ENCODE assay signal across 8 mouse cellular contexts in genomic region chr7:116039538-116040466, GRCm38 (mm10). TPM values are rescaled to one million over a fixed set of nuclear protein-coding genes. Genes with fewer than 3 reads are reported as not detected.
DNase-seq lines count a peak whose midpoint lies in the region; ATAC-seq and TF ChIP-seq lines count a peak whose summit lies in the region.

No protein-coding gene starts in this region.

- peak in 1 of 2 experiments; percentile 81; a peak in 2 of 4 replicates for TF ChIP-seq CTCF in CH12.LX (conservative IDR thresholded peaks at IDR 0.05 in 1 of 2, IDR thresholded peaks at IDR 0.05 in 1 of 2; ENCODE audit: low read depth in 2 of 2, low read length in 2 of 2)
- peak; percentile 92 for TF ChIP-seq CTCF in heart, postnatal 0 days (IDR thresholded peaks at IDR 0.05; ENCODE audit: low read depth)

- H3K79me2 ChIP-seq in CH12.LX (replicated peaks; ENCODE audit: control insufficient read depth, extremely low read depth, insufficient read depth, poor library complexity, severe bottlenecking), result no peaks in the 10 kb centered on the region

- TF ChIP-seq RAD21 in CH12.LX (IDR thresholded peaks at IDR 0.05; ENCODE audit: low read depth, low read length), result peak; percentile 87

- TF ChIP-seq POLR2A in CH12.LX (IDR thresholded peaks at IDR 0.05; ENCODE audit: low read depth, low read length), result no peak

- H3K9me3 ChIP-seq in CH12.LX (replicated peaks; ENCODE audit: low read length), result no peaks in the 10 kb centered on the region
- no peaks in the 10 kb centered on the region for H3K9me3 ChIP-seq in forebrain, embryonic 12.5 days
- H3K9me3 ChIP-seq in heart, postnatal 0 days (replicated peaks; ENCODE audit: control insufficient read depth, low read length), result no peaks in the 10 kb centered on the region
- no peaks in the 10 kb centered on the region for H3K9me3 ChIP-seq in liver, embryonic 16.5 days (replicated peaks; ENCODE audit: control insufficient read depth, low read length)
- no peaks in the 10 kb centered on the region for H3K9me3 ChIP-seq in neural tube, embryonic 13.5 days

- peak overlapping the region; percentile 76 for H3K4me2 ChIP-seq in CH12.LX (ENCODE audit: insufficient read depth, low read depth, poor library complexity, severe bottlenecking)
- peak overlapping the region; percentile 99 for H3K4me2 ChIP-seq in forebrain, embryonic 12.5 days
- peak overlapping the region; percentile 98 for H3K4me2 ChIP-seq in heart, postnatal 0 days (ENCODE audit: low read depth, low read length)
- peak overlapping the region; percentile 75 for H3K4me2 ChIP-seq in liver, embryonic 16.5 days (ENCODE audit: low read depth, low read length)
- peak overlapping the region; percentile 100 for H3K4me2 ChIP-seq in neural tube, embryonic 13.5 days

- dilution Hi-C loops in CH12.LX (cut with MboI; ENCODE audit: extremely low pct_ligation_motif_present, extremely low pct_unique_long_range_greater_than_20kb, low sequenced_read_pairs), result no loop called here

- in situ Hi-C loops in CH12.LX (cut with MboI; ENCODE audit: low pct_ligation_motif_present, low pct_unique_long_range_greater_than_20kb, low sequenced_read_pairs), result loop anchor here (25.0 kb wide), 2 partner anchors 828 to 1128 kb away; no protein-coding TSS in a partner anchor

- ATAC-seq in forebrain, embryonic 12.5 days (ENCODE audit: low FRiP score), result peak; percentile 84
- ATAC-seq in heart, postnatal 0 days (ENCODE audit: insufficient read depth, low read depth), result peak; percentile 88
- peak; percentile 67 for ATAC-seq in liver, embryonic 16.5 days (ENCODE audit: low read depth)
- peak; percentile 93 for ATAC-seq in neural tube, embryonic 13.5 days (ENCODE audit: low read depth)

- H3K9ac ChIP-seq in CH12.LX (ENCODE audit: insufficient read depth, low read depth), result no peak overlapping the region; the same call in 1 of the 2 replicates
- H3K9ac ChIP-seq in forebrain, embryonic 12.5 days, result peak overlapping the region; percentile 62
- peak overlapping the region; percentile 44 for H3K9ac ChIP-seq in heart, postnatal 0 days (replicated peaks; ENCODE audit: low read depth, low read length)
- H3K9ac ChIP-seq in liver, embryonic 16.5 days (ENCODE audit: low read depth, low read length), result 0 out of 2 replicates have a peak overlapping the region, but pooled peaks have one; percentile 4
- H3K9ac ChIP-seq in neural tube, embryonic 13.5 days, result peak overlapping the region; percentile 66

- peak; percentile 66 for DNase-seq in CH12.LX (ENCODE audit: extremely low read depth)
- DNase-seq in c-Kit-positive CD71-positive TER-119-positive erythroid progenitor cells, embryonic 14.5 days (ENCODE audit: low spot score), result peak; percentile 71
- peak; percentile 80 for DNase-seq in heart, postnatal 0 days (ENCODE audit: low spot score)
- DNase-seq in kidney, postnatal 36 days, result peak; percentile 83 to 90
- peak; percentile 52 for DNase-seq in telencephalon, adult 2 months (ENCODE audit: low read depth, low spot score)

- under 1% methylated on average over 48 of the region's 48 CpGs for WGBS in forebrain, embryonic 12.5 days
- under 1% methylated on average over 48 of the region's 48 CpGs for WGBS in heart, postnatal 0 days
- WGBS in liver, embryonic 16.5 days (ENCODE audit: insufficient replicate concordance), result under 1% methylated on average over 48 of the region's 48 CpGs
- WGBS in neural tube, embryonic 13.5 days, result under 1% methylated on average over 48 of the region's 48 CpGs

- no peak for TF ChIP-seq EP300 in CH12.LX (IDR thresholded peaks at IDR 0.05; ENCODE audit: low read length)
- TF ChIP-seq EP300 in heart, postnatal 0 days (IDR thresholded peaks at IDR 0.05; ENCODE audit: low read depth), result no peak

- H3K36me3 ChIP-seq in CH12.LX (replicated peaks in 1 of 2; ENCODE audit: control insufficient read depth in 1 of 2, insufficient read depth in 1 of 2, low read length in 1 of 2), result no peaks in the 10 kb centered on the region
- H3K36me3 ChIP-seq in forebrain, embryonic 12.5 days (replicated peaks), result no peaks in the 10 kb centered on the region
- no peaks in the 10 kb centered on the region for H3K36me3 ChIP-seq in heart, postnatal 0 days (replicated peaks; ENCODE audit: control insufficient read depth, insufficient read depth, low read length)
- H3K36me3 ChIP-seq in liver, embryonic 16.5 days (ENCODE audit: control insufficient read depth, insufficient read depth), result no peaks in the 10 kb centered on the region
- no peaks in the 10 kb centered on the region for H3K36me3 ChIP-seq in neural tube, embryonic 13.5 days

- peak overlapping the region; percentile 16 to 60 (median 49) for H3K4me3 ChIP-seq in CH12.LX (replicated peaks in 1 of 3; ENCODE audit: low read depth in 2 of 3, low read length in 2 of 3, poor library complexity in 1 of 3)
- H3K4me3 ChIP-seq in forebrain, embryonic 12.5 days (replicated peaks), result peak overlapping the region; percentile 51
- H3K4me3 ChIP-seq in heart, postnatal 0 days (ENCODE audit: low read depth, low read length), result peak overlapping the region; percentile 57
- peak overlapping the region; percentile 48 for H3K4me3 ChIP-seq in liver, embryonic 16.5 days (ENCODE audit: low read depth, low read length)
- peak overlapping the region; percentile 47 for H3K4me3 ChIP-seq in neural tube, embryonic 13.5 days

- H3K4me1 ChIP-seq in CH12.LX (ENCODE audit: control insufficient read depth in 1 of 2, insufficient read depth in 2 of 2), result peaks cover 0 to 14% of the 10 kb centered on the region in 2 experiments; a peak in 2 of 4 replicates
- H3K4me1 ChIP-seq in forebrain, embryonic 12.5 days, result peaks cover 49% of the 10 kb centered on the region
- H3K4me1 ChIP-seq in heart, postnatal 0 days (ENCODE audit: control insufficient read depth, insufficient read depth), result peaks cover 9% of the 10 kb centered on the region; the same call in 1 of the 2 replicates
- peaks cover 3% of the 10 kb centered on the region; the same call in 1 of the 2 replicates for H3K4me1 ChIP-seq in liver, embryonic 16.5 days (ENCODE audit: control insufficient read depth, low read depth, low read length)
- H3K4me1 ChIP-seq in neural tube, embryonic 13.5 days (replicated peaks), result peaks cover 35% of the 10 kb centered on the region

- no peak overlapping the region for H3K27ac ChIP-seq in CH12.LX (ENCODE audit: insufficient read depth, low read depth)
- H3K27ac ChIP-seq in forebrain, embryonic 12.5 days, result peak overlapping the region; percentile 65
- no peak overlapping the region for H3K27ac ChIP-seq in heart, postnatal 0 days (ENCODE audit: low read depth)
- no peak overlapping the region for H3K27ac ChIP-seq in liver, embryonic 16.5 days (ENCODE audit: low read length)
- peak overlapping the region; percentile 66 for H3K27ac ChIP-seq in neural tube, embryonic 13.5 days (replicated peaks)

- H3K27me3 ChIP-seq in CH12.LX (replicated peaks), result peaks cover 41% of the 10 kb centered on the region
- H3K27me3 ChIP-seq in forebrain, embryonic 12.5 days, result peaks cover 33% of the 10 kb centered on the region
- peaks cover 22% of the 10 kb centered on the region for H3K27me3 ChIP-seq in heart, postnatal 0 days (ENCODE audit: control insufficient read depth, insufficient read depth, low read length)
- H3K27me3 ChIP-seq in liver, embryonic 16.5 days (ENCODE audit: control insufficient read depth, insufficient read depth, low read depth, low read length), result peaks cover 57% of the 10 kb centered on the region
- H3K27me3 ChIP-seq in neural tube, embryonic 13.5 days, result peaks cover 59% of the 10 kb centered on the region

TF ChIP-seq in CH12.LX, 34 proteins besides CTCF, POLR2A, EP300 and RAD21 (continues in another document):
- no peak for TF ChIP-seq ZMIZ1 (IDR thresholded peaks at IDR 0.05; ENCODE audit: low read depth, low read length)
- no peak for TF ChIP-seq MAFK (IDR thresholded peaks at IDR 0.05; ENCODE audit: insufficient replicate concordance, low read length)
- no peak for TF ChIP-seq KAT2A (IDR thresholded peaks at IDR 0.05; ENCODE audit: insufficient replicate concordance, low read length)
- no peak for TF ChIP-seq HCFC1 (IDR thresholded peaks at IDR 0.05; ENCODE audit: low read depth, low read length)
- TF ChIP-seq MYC (IDR thresholded peaks at IDR 0.05; ENCODE audit: low read depth, low read length), result 0 out of 2 replicates have a peak, but pooled peaks have one; percentile 42
- TF ChIP-seq JUN (IDR thresholded peaks at IDR 0.05; ENCODE audit: insufficient read depth, low read depth, low read length), result no peak
- TF ChIP-seq TBP (conservative IDR thresholded peaks at IDR 0.05; ENCODE audit: low read depth, low read length), result no peak

RNA-seq across cellular contexts. Expression of gene 1110004F10Rik, which starts 0.6 kb away (rescaled TPM):
- total RNA-seq in CH12.LX (2012; rRNA removed) (120 and 129 TPM in 2 replicates), CH12.LX (2014; rRNA removed) (262 and 274 TPM in 2 replicates)
- 196 and 274 TPM in 2 replicates for polyA plus RNA-seq in CH12.LX (2012; ENCODE audit: insufficient read length, low read depth)
- polyA plus RNA-seq in forebrain, embryonic 12.5 days (2016; fragmentation: Nextera tagmentation; extraction: Ambion mirVana), result 342 TPM in 2 replicates
- 66.5 and 87.7 TPM in 2 replicates for total RNA-seq in heart, postnatal 0 days (2014; rRNA removed; ENCODE audit: low replicate concordance)
- 150 and 152 TPM in 2 replicates for polyA plus RNA-seq in heart, postnatal 0 days (2015; fragmentation: Nextera tagmentation; extraction: Ambion mirVana)
- polyA plus RNA-seq in liver, embryonic 16.5 days (2015; fragmentation: Nextera tagmentation; extraction: Ambion mirVana), result 83.8 and 93.1 TPM in 2 replicates
- 324 and 338 TPM in 2 replicates for polyA plus RNA-seq in neural tube, embryonic 13.5 days (2015; fragmentation: Nextera tagmentation; extraction: Ambion mirVana)

RNA-seq across cellular contexts. Expression of gene Sox6, which starts 1.2 kb away (rescaled TPM):
- total RNA-seq in CH12.LX (2012; rRNA removed) (1.0 and 1.3 TPM in 2 replicates), CH12.LX (2014; rRNA removed) (0.09 and 0.11 TPM in 2 replicates)
- polyA plus RNA-seq in CH12.LX (2012; ENCODE audit: insufficient read length, low read depth), result 0.78 and 0.90 TPM in 2 replicates
- 134 and 138 TPM in 2 replicates for polyA plus RNA-seq in forebrain, embryonic 12.5 days (2016; fragmentation: Nextera tagmentation; extraction: Ambion mirVana)
- total RNA-seq in heart, postnatal 0 days (2014; rRNA removed; ENCODE audit: low replicate concordance), result 30.8 and 68.5 TPM in 2 replicates
- 23.4 and 25.4 TPM in 2 replicates for polyA plus RNA-seq in heart, postnatal 0 days (2015; fragmentation: Nextera tagmentation; extraction: Ambion mirVana)
- polyA plus RNA-seq in liver, embryonic 16.5 days (2015; fragmentation: Nextera tagmentation; extraction: Ambion mirVana), result 84.8 and 86.7 TPM in 2 replicates
- polyA plus RNA-seq in neural tube, embryonic 13.5 days (2015; fragmentation: Nextera tagmentation; extraction: Ambion mirVana), result 46.1 and 50.7 TPM in 2 replicates

RNA-seq across cellular contexts. Expression of gene Gm4353, which starts 44.6 kb away (rescaled TPM):
- 2.0 and 3.1 TPM in 2 replicates for total RNA-seq in CH12.LX (2012; rRNA removed)
- total RNA-seq in CH12.LX (2014; rRNA removed), result 30.0 and 34.1 TPM in 2 replicates
- 0.74 TPM in 2 replicates for polyA plus RNA-seq in CH12.LX (2012; ENCODE audit: insufficient read length, low read depth)
- 0.68 TPM in 2 replicates for polyA plus RNA-seq in forebrain, embryonic 12.5 days (2016; fragmentation: Nextera tagmentation; extraction: Ambion mirVana)
- total RNA-seq in heart, postnatal 0 days (2014; rRNA removed; ENCODE audit: low replicate concordance), result 0.12 and 0.19 TPM in 2 replicates
- polyA plus RNA-seq in heart, postnatal 0 days (2015; fragmentation: Nextera tagmentation; extraction: Ambion mirVana), result 0.16 and 0.25 TPM in 2 replicates
- 0.19 and 0.26 TPM in 2 replicates for polyA plus RNA-seq in liver, embryonic 16.5 days (2015; fragmentation: Nextera tagmentation; extraction: Ambion mirVana)
- polyA plus RNA-seq in neural tube, embryonic 13.5 days (2015; fragmentation: Nextera tagmentation; extraction: Ambion mirVana), result 1.5 TPM in 2 replicates

Comparison
In these comparisons a context has a peak if more than half of its experiments do, and no peak if none do; other contexts are left out.
1. H3K27ac ChIP-seq: peak in forebrain, embryonic 12.5 days (single experiment) and neural tube, embryonic 13.5 days (single experiment); none in CH12.LX (single experiment), heart, postnatal 0 days (single experiment) and liver, embryonic 16.5 days (single experiment).
2. RNA of gene Sox6, which starts 1.2 kb away (polyA plus RNA-seq): 134 to 138 TPM in forebrain, embryonic 12.5 days, 84.8 to 86.7 TPM in liver, embryonic 16.5 days, 46.1 to 50.7 TPM in neural tube, embryonic 13.5 days and 23.4 to 25.4 TPM in heart, postnatal 0 days; 0.78 to 0.90 TPM in CH12.LX; every median in the first group is over 10 times any median in the second.
3. Peak in every context shown above with its lines, with median percentiles within 50 percentile points of each other: DNase-seq, H3K4me2 ChIP-seq, H3K4me3 ChIP-seq and ATAC-seq.